Mouse (Mus musculus) kidney, adult 8-10 months (tissue): ENCODE measurements around the gene Arhgap28.

ENCODE experiments used
- DNase-seq, 2 experiments: peaks; one replicate each; pipeline ENCODE4 v3.0.0; 2022

Arhgap28 gene

GRCm38 (mm10) chr17:68003741-68004560 lies at the start of gene Arhgap28:
Gene Arhgap28, minus strand, starts transcription at chr17:68004120.
- peak; percentile 96 for DNase-seq

- no peak for DNase-seq
These were observed 42.4 kb upstream of the Arhgap28 start for GRCm38 (mm10) chr17:68046341-68046675.

DNA sequence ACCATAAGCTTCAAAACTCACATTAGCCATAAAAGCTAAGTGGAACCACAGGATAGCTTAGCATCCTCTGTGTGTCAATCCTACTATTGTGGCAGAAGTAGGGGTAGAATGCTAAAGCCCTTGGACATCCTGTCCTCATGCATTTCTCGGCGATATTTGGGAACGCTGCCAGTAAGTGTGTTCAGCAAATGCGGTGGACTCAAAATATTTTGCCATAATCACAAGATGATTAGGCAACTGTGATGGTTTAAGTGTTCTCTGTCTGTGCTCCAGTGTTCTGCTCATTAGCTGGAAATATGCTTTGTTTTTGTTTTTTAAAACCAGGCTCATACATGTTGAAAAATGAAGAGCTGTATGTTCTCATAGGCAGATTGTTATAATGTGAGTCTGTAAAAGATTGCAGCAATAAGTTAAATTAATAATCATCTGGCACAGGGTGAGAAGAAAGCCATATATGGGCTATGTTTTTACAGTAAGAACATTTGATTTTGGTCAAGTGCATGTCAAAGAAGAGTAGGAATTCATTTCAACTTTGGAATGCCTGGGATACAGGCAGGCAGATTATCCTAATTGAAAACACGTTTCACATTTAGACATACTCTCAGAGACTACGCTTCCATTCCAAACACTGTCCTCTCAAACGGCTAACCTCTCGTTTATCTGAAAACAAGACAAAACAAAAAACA lies 41.9 kb upstream of the Arhgap28 start:
- DNase-seq: no peak

- no peak for DNase-seq
These were observed 38.5 kb upstream of the Arhgap28 start for GRCm38 (mm10) chr17:68042377-68042776.

DNA sequence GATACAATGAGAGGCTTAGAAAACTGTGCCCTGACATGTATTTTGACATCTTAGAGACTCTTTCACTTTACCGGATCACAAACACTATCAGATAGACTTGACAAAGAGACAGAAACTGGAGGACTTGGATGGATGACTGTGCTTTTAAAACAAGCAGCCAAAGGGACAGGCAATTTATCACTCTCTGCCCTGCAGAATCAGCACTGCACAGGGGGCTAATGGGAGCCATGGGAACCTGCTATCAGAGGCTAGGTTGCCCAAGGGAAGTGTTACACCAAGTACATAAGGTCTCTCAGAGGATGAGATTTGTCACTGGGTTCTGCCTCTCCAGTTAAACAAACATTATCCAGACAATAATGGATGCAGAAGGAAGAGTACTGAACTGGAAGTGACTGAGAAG lies 33.1 kb upstream of the Arhgap28 start:
- DNase-seq: no peak

DNA sequence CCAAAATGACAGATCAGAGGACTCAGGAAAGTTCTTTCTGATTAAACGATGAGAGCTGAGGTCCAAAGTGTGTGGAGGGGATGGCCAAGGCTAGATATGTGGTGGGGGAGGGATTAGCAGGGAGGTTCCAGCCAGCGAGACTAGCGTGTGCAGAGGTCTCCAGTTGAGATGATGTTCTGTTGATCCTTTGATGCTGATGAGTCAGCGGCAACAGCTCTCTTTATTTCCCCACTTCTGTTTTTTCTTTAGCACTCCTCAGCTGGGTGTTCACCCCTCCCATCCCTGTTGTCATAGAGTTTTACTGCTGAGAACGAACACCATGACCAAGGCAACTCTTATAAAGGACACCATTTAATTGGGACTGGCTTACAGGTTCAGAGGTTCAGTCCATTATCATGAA lies 25.6 kb upstream of the Arhgap28 start:
- DNase-seq: no peak

- DNase-seq: no peak
These were observed 24.6 kb upstream of the Arhgap28 start for GRCm38 (mm10) chr17:68028519-68028918.

- no peak for DNase-seq
These were observed 20.4 kb upstream of the Arhgap28 start for GRCm38 (mm10) chr17:68024327-68024726.

- peak in 1 of 2 experiments; percentile 12 for DNase-seq
These were observed 15.6 kb upstream of the Arhgap28 start for GRCm38 (mm10) chr17:68019466-68020065.

- no peak for DNase-seq
These were observed 13.2 kb upstream of the Arhgap28 start for GRCm38 (mm10) chr17:68017095-68017494.

DNA sequence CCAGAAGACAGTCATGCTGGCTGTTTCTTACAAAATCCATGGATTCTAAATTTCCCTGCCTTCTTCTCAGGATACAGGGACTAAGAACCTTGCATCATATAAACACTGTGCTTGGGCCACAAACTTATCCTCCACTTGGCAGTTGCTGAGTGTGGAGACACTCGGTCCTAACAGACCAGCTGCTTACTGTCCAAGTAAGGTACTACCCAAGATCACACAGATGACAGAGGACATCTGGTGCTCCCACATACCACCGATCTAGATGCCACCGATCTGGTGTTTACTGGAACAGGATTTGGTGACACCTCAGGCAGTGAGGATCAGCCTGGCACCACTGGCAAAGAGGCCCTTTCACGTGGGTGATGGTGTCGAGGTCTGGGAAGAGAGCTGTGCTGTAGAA lies 7.7 kb upstream of the Arhgap28 start:
- DNase-seq: no peak

GRCm38 (mm10) chr17:68010041-68010440 lies 6.1 kb upstream of the Arhgap28 start:
- no peak for DNase-seq

DNA sequence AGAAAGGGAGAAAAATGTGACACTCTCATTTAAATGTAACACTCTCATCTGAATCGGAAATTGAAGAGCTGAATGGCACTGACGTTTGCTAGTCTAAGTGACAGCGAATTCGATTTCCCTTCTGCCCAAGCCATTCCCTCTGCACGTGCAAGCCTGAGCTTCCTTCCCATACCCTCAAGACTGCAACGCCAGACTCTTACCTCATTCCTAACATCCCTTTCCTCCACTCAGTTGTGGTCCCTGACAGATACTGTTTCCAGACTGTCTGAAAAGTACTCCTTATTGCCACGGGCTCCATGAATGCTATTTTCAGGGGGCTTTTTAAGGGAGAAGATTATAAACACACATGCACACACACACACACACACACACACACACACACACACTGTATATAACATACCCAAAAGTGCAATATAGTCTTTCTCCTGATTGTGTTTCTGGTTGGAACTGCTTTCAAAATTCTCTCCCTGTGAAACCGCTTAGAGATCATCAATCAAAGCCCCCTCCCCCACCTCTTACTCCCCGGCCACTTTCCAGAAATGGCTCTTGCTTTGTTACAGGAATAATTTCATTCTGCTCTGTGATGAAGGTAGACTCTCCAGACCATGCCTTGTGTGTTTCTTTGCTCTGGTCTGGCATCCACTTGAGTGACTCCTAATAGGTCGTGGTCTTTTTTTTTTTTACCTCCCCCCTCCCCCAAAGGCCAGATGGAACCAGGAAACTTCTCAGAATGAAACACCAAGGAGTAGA lies 836 bp upstream of the Arhgap28 start:
- DNase-seq: no peak

DNA sequence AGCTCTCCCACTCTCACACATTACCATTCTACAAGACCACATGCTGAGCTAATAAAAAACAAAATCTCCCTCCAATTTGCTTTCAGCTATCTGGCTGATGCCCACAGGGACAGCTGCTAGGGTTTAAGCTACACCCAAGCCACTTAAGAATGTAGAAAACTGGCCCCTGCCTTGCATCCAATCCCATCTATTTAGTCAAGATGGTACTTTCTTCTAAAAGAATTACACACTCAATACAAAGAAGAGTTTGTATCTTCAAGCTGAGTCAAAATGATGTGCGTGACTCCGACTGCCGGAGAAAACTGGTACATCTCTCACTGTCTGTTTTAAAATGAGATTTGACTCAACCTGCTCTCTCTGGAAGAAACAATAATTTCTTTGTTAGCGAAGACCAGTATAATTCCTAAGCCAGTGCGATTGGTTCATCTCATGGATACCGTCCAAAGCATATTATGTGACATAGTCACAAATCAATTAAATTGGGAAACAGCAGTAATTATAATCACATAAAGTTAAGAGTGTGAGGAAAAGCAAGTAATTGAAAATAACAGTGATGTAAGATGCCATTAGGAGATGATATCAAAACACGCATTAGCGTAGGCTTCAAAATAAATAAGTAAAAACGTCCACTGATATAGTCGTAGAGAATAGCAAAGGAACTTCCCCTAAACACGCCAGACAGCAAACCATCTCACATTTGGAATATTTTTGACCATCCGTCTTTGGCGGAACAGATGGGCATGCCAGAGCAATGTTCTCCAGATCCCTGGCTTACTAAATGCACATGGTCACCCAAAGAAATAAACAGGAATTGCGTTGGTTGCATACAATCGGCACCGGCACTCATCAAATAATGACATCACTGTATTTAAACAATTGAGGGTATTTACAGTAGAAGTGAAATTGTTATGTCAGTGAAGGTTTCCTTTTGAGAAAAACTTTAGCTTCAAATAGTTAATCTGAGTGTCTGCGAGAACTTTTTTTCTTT lies 1.0 kb downstream of the Arhgap28 start:
- DNase-seq: no peak

- DNase-seq: no peak
These were observed 4.1 kb downstream of the Arhgap28 start for GRCm38 (mm10) chr17:67999801-68000200.

- no peak for DNase-seq
These were observed 7.2 kb downstream of the Arhgap28 start for GRCm38 (mm10) chr17:67996769-67997155.

DNA sequence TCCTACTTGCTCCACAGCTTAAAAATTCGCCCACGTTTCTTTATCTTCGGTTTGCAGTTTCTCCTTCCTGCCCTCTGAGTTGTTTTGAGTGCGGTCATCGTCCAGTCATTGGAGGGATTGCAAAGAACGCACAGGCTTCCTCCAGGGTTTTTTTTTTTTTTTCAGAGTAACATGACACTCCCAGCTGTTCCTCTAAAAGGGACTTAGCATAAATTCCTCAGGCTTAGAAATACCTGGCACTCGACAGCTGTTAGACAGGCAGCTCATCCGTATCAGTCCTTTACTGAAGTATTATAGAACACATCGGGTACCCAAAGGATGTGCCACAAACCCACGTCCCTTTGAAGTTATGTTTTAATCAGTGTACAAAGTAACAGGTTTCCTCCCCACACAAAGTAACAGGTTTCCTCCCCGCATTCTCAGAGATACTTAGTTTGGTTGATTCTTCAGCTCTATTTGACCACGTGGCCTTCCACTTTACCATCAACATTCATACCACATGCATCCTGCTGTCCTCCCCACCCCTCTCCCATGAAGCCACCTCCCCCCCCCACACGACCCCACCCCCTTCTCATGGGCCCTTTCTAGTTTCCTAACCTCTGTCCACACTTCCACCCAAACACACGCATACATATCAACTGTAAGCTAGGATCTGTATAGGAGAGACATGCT lies 7.7 kb downstream of the Arhgap28 start:
- no peak for DNase-seq

DNA sequence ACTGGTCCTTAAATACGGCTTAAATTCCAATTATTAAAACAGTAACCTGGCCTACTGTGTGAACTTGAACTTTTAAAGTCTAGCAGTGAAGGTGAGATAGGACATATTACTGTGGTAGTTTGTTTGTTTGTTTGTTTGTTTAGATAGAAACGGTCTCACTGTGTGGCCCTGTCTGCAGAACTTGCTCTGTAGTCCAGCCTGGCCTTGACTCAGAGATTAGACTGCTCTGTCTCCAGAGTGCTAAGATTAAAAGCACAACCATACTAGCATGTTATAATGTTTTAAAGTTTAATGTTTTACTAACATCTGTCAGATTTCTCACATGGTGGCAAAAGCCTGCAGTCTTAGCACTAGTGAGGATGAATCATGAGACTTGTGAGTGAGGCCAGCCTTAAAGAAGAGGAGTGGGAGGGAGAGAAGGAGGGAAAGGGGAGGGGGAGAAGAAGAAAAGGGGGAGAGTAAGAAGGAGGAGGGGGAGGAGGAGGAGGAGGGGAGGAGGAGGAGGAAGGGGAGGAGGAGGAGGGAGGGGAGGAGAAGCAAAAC lies 8.6 kb downstream of the Arhgap28 start:
- no peak for DNase-seq

GRCm38 (mm10) chr17:67994861-67995260 lies 9.1 kb downstream of the Arhgap28 start:
- DNase-seq: no peak

- DNase-seq: no peak
These were observed 10.4 kb downstream of the Arhgap28 start for GRCm38 (mm10) chr17:67993371-67994045.

DNA sequence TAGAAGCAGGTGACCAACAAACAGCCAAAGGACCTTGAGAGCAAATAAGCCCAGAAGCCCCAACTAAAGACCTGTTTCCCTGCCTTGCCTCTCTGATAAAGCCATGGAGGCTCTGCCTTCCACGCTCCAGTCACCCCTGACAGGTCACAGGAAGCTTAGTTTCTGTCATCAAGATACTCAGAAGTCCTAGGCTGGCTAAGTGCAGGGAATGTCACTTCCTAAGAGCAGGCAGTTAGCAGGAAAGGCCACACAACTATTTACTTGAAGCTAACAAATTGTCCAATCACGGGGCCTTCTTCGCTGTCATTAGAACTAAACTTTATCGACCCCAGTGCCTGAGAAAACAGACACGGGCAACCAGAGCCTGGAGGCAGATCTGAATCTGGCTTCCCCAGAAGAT lies 14.2 kb downstream of the Arhgap28 start:
- DNase-seq: no peak
